Mouse (Mus musculus) CD4-positive helper T cell, adult 2 months (primary cell): ENCODE results near the gene Tcirg1.

Experiments
- DNase-seq: peaks from one replicate; pipeline ENCODE4 v3.0.0-alpha.2; 2012; ENCODE audit warnings: low read depth, missing footprints, low spot score

Tcirg1 gene

GRCm38 (mm10) chr19:3927989-3928388 is 21.1 kb upstream of the Tcirg1 start:
- DNase-seq = no peak

GRCm38 (mm10) chr19:3926685-3927084 is 19.8 kb upstream of the Tcirg1 start:
- no peak for DNase-seq

GRCm38 (mm10) chr19:3926279-3926678 is 19.3 kb upstream of the Tcirg1 start:
- no peak for DNase-seq

GRCm38 (mm10) chr19:3925859-3926258 is 18.9 kb upstream of the Tcirg1 start:
- no peak for DNase-seq

- DNase-seq = no peak
Measured at GRCm38 (mm10) chr19:3924868-3925267, 17.9 kb upstream of the Tcirg1 start.

GRCm38 (mm10) chr19:3924190-3924589 is 17.3 kb upstream of the Tcirg1 start:
- DNase-seq = no peak

GRCm38 (mm10) chr19:3923586-3923985 is 16.7 kb upstream of the Tcirg1 start:
- no peak for DNase-seq

GRCm38 (mm10) chr19:3922661-3923371 is 15.9 kb upstream of the Tcirg1 start:
- no peak for DNase-seq

- no peak for DNase-seq
Measured at GRCm38 (mm10) chr19:3919928-3920327, 13.0 kb upstream of the Tcirg1 start.

GRCm38 (mm10) chr19:3916727-3917126 is 9.8 kb upstream of the Tcirg1 start:
- DNase-seq = no peak

- DNase-seq = no peak
Measured at GRCm38 (mm10) chr19:3914535-3914934, 7.6 kb upstream of the Tcirg1 start.

GRCm38 (mm10) chr19:3913692-3914091 is 6.8 kb upstream of the Tcirg1 start:
- no peak for DNase-seq

GRCm38 (mm10) chr19:3912337-3913204 is 5.6 kb upstream of the Tcirg1 start, which contains the start of gene Ndufs8:
Gene Ndufs8 (minus strand): TSS chr19:3912774.
- DNase-seq = peak; percentile 99

GRCm38 (mm10) chr19:3910206-3910605 is 3.3 kb upstream of the Tcirg1 start:
- no peak for DNase-seq

GRCm38 (mm10) chr19:3907876-3908660 is 1.1 kb upstream of the Tcirg1 start:
- no peak for DNase-seq

- peak; percentile 46 for DNase-seq
Measured at GRCm38 (mm10) chr19:3906326-3906725, 607 bp downstream of the Tcirg1 start.

GRCm38 (mm10) chr19:3905261-3905969 is 1.5 kb downstream of the Tcirg1 start:
- DNase-seq = peak; percentile 30

GRCm38 (mm10) chr19:3904363-3904675 is 2.6 kb downstream of the Tcirg1 start:
- no peak for DNase-seq

GRCm38 (mm10) chr19:3903648-3904362 is 3.1 kb downstream of the Tcirg1 start:
- DNase-seq = no peak

GRCm38 (mm10) chr19:3902966-3903365 is 4.0 kb downstream of the Tcirg1 start:
- no peak for DNase-seq

GRCm38 (mm10) chr19:3899618-3900017 is 7.3 kb downstream of the Tcirg1 start:
- DNase-seq = no peak
